Mouse (Mus musculus) stomach, postnatal 0 days (tissue): ENCODE results near the gene Arhgef10l. TPM values are rescaled to one million over a fixed set of nuclear protein-coding genes. Genes with fewer than 3 reads are reported as not detected.

Experiments used
- ATAC-seq: fragments of 200-750 bp; cut with Nextera tagmentation; 2 replicates; pipeline ENCODE4 v1.8.0; 2017; ENCODE audit not compliant: low FRiP score, low TSS enrichment
- DNase-seq: peaks from one replicate; pipeline ENCODE4 v3.0.0-alpha.2; 2016; ENCODE audit warnings: low spot score
- H3K27ac ChIP-seq: fragments of 300-500 bp; sonication (generic); replicated peaks from 2 replicates; pipeline ENCODE4 v1.5.1; 2014; ENCODE audit warnings: mild to moderate bottlenecking, control low read depth
- H3K27me3 ChIP-seq: fragments of 300-500 bp; sonication (generic); 2 replicates; pipeline ENCODE4 v1.6.1; 2014; ENCODE audit warnings: low read length; ENCODE audit not compliant: control insufficient read depth, insufficient read depth
- H3K36me3 ChIP-seq: fragments of 300-500 bp; sonication (generic); 2 replicates; pipeline ENCODE4 v1.6.1; 2014; ENCODE audit warnings: low read length, mixed read lengths; ENCODE audit not compliant: control insufficient read depth, insufficient read depth
- H3K4me1 ChIP-seq: fragments of 300-500 bp; sonication (generic); replicated peaks from 2 replicates; pipeline ENCODE4 v1.6.1; 2014; ENCODE audit warnings: antibody characterized with exemption; ENCODE audit not compliant: control insufficient read depth, insufficient read depth
- H3K4me2 ChIP-seq: fragments of 300-500 bp; sonication (generic); replicated peaks from 2 replicates; pipeline ENCODE4 v1.6.1; 2014; ENCODE audit warnings: low read depth, mild to moderate bottlenecking, control low read depth, moderate library complexity
- H3K4me3 ChIP-seq: fragments of 300-500 bp; sonication (generic); 2 replicates; pipeline ENCODE4 v1.5.1; 2014; ENCODE audit warnings: low read depth, low read length, control low read depth
- H3K9ac ChIP-seq: fragments of 300-500 bp; sonication (generic); 2 replicates; pipeline ENCODE4 v1.6.1; 2014; ENCODE audit warnings: mild to moderate bottlenecking, low read length, control low read depth, mixed read lengths
- H3K9me3 ChIP-seq: fragments of 300-500 bp; sonication (generic); 2 replicates; pipeline ENCODE4 v1.6.1; 2016; ENCODE audit warnings: low read length; ENCODE audit not compliant: control insufficient read depth
- CTCF ChIP-seq: IDR thresholded peaks from 2 replicates; pipeline ENCODE4 v1.5.1; 2016; ENCODE audit warnings: antibody characterized with exemption, low read depth, mild to moderate bottlenecking, moderate library complexity
- EP300 ChIP-seq: optimal IDR thresholded peaks from 2 replicates; pipeline ENCODE3; 2016; ENCODE audit warnings: antibody characterized with exemption
- WGBS: fragments of 180-500 bp; shearing (Covaris S2); extraction: QIAGEN DNeasy Blood & Tissue Kit; methylation state at CpG from one replicate; pipeline ENCODE4 v1.1.7; 2014; 5-methylcytosine and 5-hydroxymethylcytosine counted together
- polyA plus RNA-seq: library from polyadenylated mRNA; unstranded; fragments of >200 nt; fragmentation: Nextera tagmentation; extraction: Ambion mirVana; gene quantifications from 2 replicates; pipeline ENCODE4 v1.2.1, GENCODE M21; 2015

The Arhgef10l gene
- polyA plus RNA-seq, 1 experiment from 2014 or later: 11.3 TPM

- H3K27me3 ChIP-seq: no peaks in the 10 kb centered on the region
- H3K9me3 ChIP-seq: no peaks in the 10 kb centered on the region
- 54% methylated on average over 11 of the region's 11 CpGs for WGBS
- TF ChIP-seq CTCF (no peak), EP300 (no peak)
- DNase-seq: peak; percentile 43
- peaks cover 8% of the 10 kb centered on the region; the same call in 1 of the 2 replicates for H3K4me1 ChIP-seq
- H3K9ac ChIP-seq: no peak overlapping the region
- H3K27ac ChIP-seq: peak overlapping the region; percentile 37
- no peak overlapping the region for H3K4me2 ChIP-seq
- ATAC-seq: peak; percentile 32
- H3K4me3 ChIP-seq: no peak overlapping the region
- H3K36me3 ChIP-seq: no peaks in the 10 kb centered on the region
These were observed 48.9 kb downstream of the Arhgef10l start for GRCm38 (mm10) chr4:140616894-140617293.

- H3K27me3 ChIP-seq: no peaks in the 10 kb centered on the region
- TF ChIP-seq EP300 (no peak), CTCF (no peak)
- ATAC-seq (no peak), DNase-seq (no peak)
- no peak overlapping the region for H3K4me2 ChIP-seq
- H3K36me3 ChIP-seq: no peaks in the 10 kb centered on the region
- H3K9ac ChIP-seq: no peak overlapping the region
- H3K9me3 ChIP-seq: no peaks in the 10 kb centered on the region
- H3K4me1 ChIP-seq: peaks cover 8% of the 10 kb centered on the region; the same call in 1 of the 2 replicates
- 43% methylated on average over 7 of the region's 7 CpGs for WGBS
- H3K4me3 ChIP-seq: no peak overlapping the region
- no peak overlapping the region; the same call in 1 of the 2 replicates for H3K27ac ChIP-seq
These were observed 49.6 kb downstream of the Arhgef10l start for GRCm38 (mm10) chr4:140616196-140616595.

GRCm38 (mm10) chr4:140615771-140616170, 50.0 kb downstream of the Arhgef10l start:
- DNase-seq (no peak), ATAC-seq (no peak)
- Histone ChIP-seq H3K9ac (no peak overlapping the region), H3K36me3 (no peaks in the 10 kb centered on the region), H3K9me3 (no peaks in the 10 kb centered on the region), H3K27me3 (no peaks in the 10 kb centered on the region), H3K4me2 (no peak overlapping the region), H3K27ac (no peak overlapping the region), H3K4me1 (peaks cover 8% of the 10 kb centered on the region), H3K4me3 (no peak overlapping the region)
- WGBS: 66% methylated on average over 7 of the region's 7 CpGs
- TF ChIP-seq EP300 (no peak), CTCF (no peak)

GRCm38 (mm10) chr4:140614553-140614952, 51.3 kb downstream of the Arhgef10l start:
- no peaks in the 10 kb centered on the region for H3K27me3 ChIP-seq
- H3K36me3 ChIP-seq: 0 out of 2 replicates have a peak, but pooled peaks cover under 1% of the 10 kb centered on the region
- no peak overlapping the region for H3K4me3 ChIP-seq
- DNase-seq: no peak
- H3K4me2 ChIP-seq: no peak overlapping the region
- ATAC-seq: no peak
- H3K27ac ChIP-seq: 0 out of 2 replicates have a peak overlapping the region, but pooled peaks have one; percentile 18
- H3K4me1 ChIP-seq: peaks cover 8% of the 10 kb centered on the region
- TF ChIP-seq EP300 (no peak), CTCF (no peak)
- WGBS: 90% methylated on average over 5 of the region's 5 CpGs
- no peak overlapping the region for H3K9ac ChIP-seq
- H3K9me3 ChIP-seq: no peaks in the 10 kb centered on the region

GRCm38 (mm10) chr4:140614145-140614544, 51.7 kb downstream of the Arhgef10l start:
- WGBS: 84% methylated on average over 6 of the region's 6 CpGs
- no peak for ATAC-seq
- DNase-seq: no peak

GRCm38 (mm10) chr4:140610841-140611609, 54.8 kb downstream of the Arhgef10l start:
- TF ChIP-seq CTCF: no peak
- no peak for TF ChIP-seq EP300
- H3K9ac ChIP-seq: peak overlapping the region; percentile 23; the same call in 1 of the 2 replicates
- no peak overlapping the region for H3K4me3 ChIP-seq
- peak overlapping the region; percentile 61 for H3K27ac ChIP-seq
- 0 out of 2 replicates have a peak, but pooled peaks cover 2% of the 10 kb centered on the region for H3K36me3 ChIP-seq
- 26% methylated on average over 12 of the region's 12 CpGs for WGBS
- no peaks in the 10 kb centered on the region; the same call in 1 of the 2 replicates for H3K4me1 ChIP-seq
- no peaks in the 10 kb centered on the region for H3K9me3 ChIP-seq
- H3K27me3 ChIP-seq: no peaks in the 10 kb centered on the region
- DNase-seq (no peak), ATAC-seq (0 out of 2 replicates have a peak, but pooled peaks have one; percentile 2)
- H3K4me2 ChIP-seq: no peak overlapping the region

More at GRCm38 (mm10) chr4:140614145-140614544, 51.7 kb downstream of the Arhgef10l start:
- 0 out of 2 replicates have a peak, but pooled peaks cover 2% of the 10 kb centered on the region for H3K36me3 ChIP-seq
- no peak for TF ChIP-seq CTCF
- peaks cover 8% of the 10 kb centered on the region for H3K4me1 ChIP-seq
- no peak overlapping the region for H3K9ac ChIP-seq
- no peaks in the 10 kb centered on the region for H3K27me3 ChIP-seq
- H3K4me3 ChIP-seq: no peak overlapping the region
- H3K27ac ChIP-seq: no peak overlapping the region
- H3K4me2 ChIP-seq: no peak overlapping the region
- no peaks in the 10 kb centered on the region for H3K9me3 ChIP-seq
